Mouse (Mus musculus) olfactory bulb, adult 2 months (tissue): ENCODE data around the gene C130050O18Rik.

Source experiments
- CTCF ChIP-seq: fragments of 200-500 bp; IDR thresholded peaks from 2 replicates; pipeline ENCODE4 v1.5.1; 2012; ENCODE audit warnings: low read depth, mild to moderate bottlenecking, low read length, moderate library complexity; ENCODE audit not compliant: insufficient read depth
- POLR2A ChIP-seq: fragments of 200-500 bp; IDR thresholded peaks from 2 replicates; pipeline ENCODE4 v1.6.1; 2012; ENCODE audit warnings: mild to moderate bottlenecking, low read depth, low read length, moderate library complexity; ENCODE audit not compliant: insufficient read depth

DNA sequence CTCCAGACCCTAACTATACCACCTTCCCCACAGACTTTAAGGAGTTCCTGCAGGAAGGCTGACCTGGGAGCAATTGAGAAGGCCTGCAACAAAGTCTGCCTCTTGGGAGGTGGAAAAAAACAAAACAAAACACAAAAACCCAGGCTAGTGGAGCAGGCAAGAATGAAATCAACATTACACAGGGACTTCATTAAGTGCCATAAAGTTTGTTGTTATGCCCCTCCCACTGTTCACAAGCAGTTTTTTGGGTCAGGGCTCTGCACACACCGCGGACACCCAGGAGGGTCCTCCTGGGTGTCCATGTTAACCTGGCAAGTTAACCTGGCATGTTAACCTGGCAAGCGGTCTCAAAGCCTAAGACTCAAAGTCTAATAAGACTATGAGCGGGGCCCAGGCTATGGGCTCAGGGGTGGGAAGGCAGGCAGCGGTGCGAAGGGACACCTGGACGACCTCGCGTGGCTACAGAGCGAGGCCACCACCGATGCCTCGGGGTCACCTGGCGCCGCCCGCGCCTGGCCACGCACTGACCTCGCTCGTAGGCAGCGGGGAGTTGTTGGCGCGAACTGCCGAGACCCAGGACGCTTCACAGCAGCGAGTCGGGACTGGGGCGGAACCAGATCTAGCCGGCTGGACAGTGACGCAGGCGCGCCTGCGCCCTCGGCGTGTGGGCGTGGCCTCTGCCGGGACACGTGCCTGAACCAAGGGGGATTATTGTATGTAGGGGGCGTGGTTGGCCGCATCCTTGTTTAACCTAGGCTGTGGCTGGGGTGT lies 33.3 kb upstream of the C130050O18Rik start:
- TF ChIP-seq POLR2A, result peak; percentile 41; the same call in 1 of the 2 replicates
- TF ChIP-seq CTCF, result 0 out of 2 replicates have a peak, but pooled peaks have one; percentile 31
